Comparison of ENCODE assay signal across 18 mouse cellular contexts in genomic region chr3:157686105-157686504, GRCm38 (mm10).
"Had no signal": no experiment of that assay in that cellular context is flagged by ENCODE, and none has a peak within 500 bp of the region (broad histone marks: within the 10 kb centered on the region; RNA-seq: fewer than 3 reads in every experiment).

No protein-coding gene starts in this region.

- ATAC-seq: midbrain, embryonic 16.5 days had no signal

- H3K4me2 ChIP-seq: lung, embryonic 14.5 days; midbrain, embryonic 12.5 days; neural tube, embryonic 13.5 days; neural tube, embryonic 15.5 days; stomach, embryonic 15.5 days had no signal

- H3K27ac ChIP-seq: macrophage; midbrain, embryonic 10.5 days; midbrain, embryonic 12.5 days; neural tube, embryonic 13.5 days; neural tube, embryonic 15.5 days; stomach, embryonic 15.5 days; stomach, postnatal 0 days had no signal

- DNase-seq: lung, adult 18-20 months; lung, embryonic 14.5 days; lung, postnatal 14 days; lung, postnatal 36 days; midbrain, embryonic 14.5 days; right cerebral cortex, postnatal 14 days; thymus, adult 2 months; thymus, postnatal 25 days; thymus, postnatal 4 days had no signal

- H3K36me3 ChIP-seq: midbrain, embryonic 10.5 days; midbrain, embryonic 12.5 days; neural tube, embryonic 13.5 days; neural tube, embryonic 15.5 days; stomach, embryonic 15.5 days had no signal

- H3K4me3 ChIP-seq: midbrain, embryonic 10.5 days; midbrain, embryonic 12.5 days; myocyte; neural tube, embryonic 13.5 days; neural tube, embryonic 15.5 days; stomach, embryonic 15.5 days had no signal

- H3K9me3 ChIP-seq: midbrain, embryonic 10.5 days; midbrain, embryonic 12.5 days; neural tube, embryonic 13.5 days; neural tube, embryonic 15.5 days; stomach, embryonic 15.5 days had no signal

- H3K27me3 ChIP-seq: midbrain, embryonic 12.5 days; neural tube, embryonic 13.5 days; neural tube, embryonic 15.5 days; stomach, embryonic 15.5 days had no signal

- H3K9ac ChIP-seq: lung, embryonic 14.5 days; midbrain, embryonic 12.5 days; neural tube, embryonic 13.5 days; neural tube, embryonic 15.5 days; stomach, embryonic 15.5 days had no signal

- H3K4me1 ChIP-seq: midbrain, embryonic 10.5 days; midbrain, embryonic 12.5 days; neural tube, embryonic 13.5 days; neural tube, embryonic 15.5 days; stomach, embryonic 15.5 days had no signal
